Mouse (Mus musculus): ENCODE data around the gene Gm33543. TPM values are rescaled to one million over a fixed set of nuclear protein-coding genes. Genes with fewer than 3 reads are reported as not detected.

Gene Gm33543
- not detected in 2 replicates for polyA plus RNA-seq (2014; fragmentation: Nextera tagmentation; extraction: Ambion mirVana)

- 88% methylated on average over 9 of the region's 9 CpGs for WGBS
Measured at GRCm38 (mm10) chr10:95842789-95843637, at the start of gene Gm33543. Gene Gm33543, minus strand, starts transcription at chr10:95842930.

DNA sequence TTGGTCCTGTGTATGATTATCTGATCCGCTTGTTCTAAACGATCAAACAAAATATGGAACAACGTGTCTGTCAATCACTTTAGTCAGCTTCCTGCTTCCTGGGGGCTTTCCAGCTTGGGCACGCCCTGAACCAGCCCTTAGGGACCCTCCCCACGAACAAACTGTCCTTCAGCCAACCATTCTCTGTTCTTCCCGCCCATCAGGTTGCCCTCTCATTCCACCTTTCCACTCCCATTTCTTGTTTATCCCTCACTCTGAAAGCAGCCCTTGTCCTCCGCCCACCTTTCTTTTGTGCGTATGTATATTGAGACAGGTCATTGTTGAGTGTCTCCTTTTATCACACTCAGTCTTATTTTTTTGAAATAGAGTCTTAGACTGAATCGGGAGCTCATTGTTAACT lies 49.4 kb upstream of the Gm33543 start:
- no peak overlapping the region for H3K4me2 ChIP-seq (ENCODE audit: low read depth, low read length, severe bottlenecking)
- H3K4me3 ChIP-seq (ENCODE audit: low read depth, low read length), result no peak overlapping the region
- no peak for DNase-seq (ENCODE audit: low spot score)
- H3K27me3 ChIP-seq (ENCODE audit: control insufficient read depth, insufficient read depth, low read length), result no peaks in the 10 kb centered on the region
- no peak for ATAC-seq (replicated peaks; ENCODE audit: low FRiP score)
- 84% methylated on average over 9 of the region's 9 CpGs for WGBS
- H3K9ac ChIP-seq (ENCODE audit: low read length), result no peak overlapping the region
- H3K36me3 ChIP-seq (ENCODE audit: control insufficient read depth, insufficient read depth, low read length), result no peaks in the 10 kb centered on the region
- H3K4me1 ChIP-seq (replicated peaks; ENCODE audit: control insufficient read depth, insufficient read depth, low read length), result no peaks in the 10 kb centered on the region
- no peak overlapping the region for H3K27ac ChIP-seq (ENCODE audit: low read depth, low read length)
- no peaks in the 10 kb centered on the region for H3K9me3 ChIP-seq (ENCODE audit: control insufficient read depth, low read length)

More at GRCm38 (mm10) chr10:95842789-95843637, at the start of gene Gm33543:
- no peaks in the 10 kb centered on the region for H3K27me3 ChIP-seq (ENCODE audit: control insufficient read depth, insufficient read depth, low read length)
- H3K4me2 ChIP-seq (ENCODE audit: low read depth, low read length, severe bottlenecking), result no peak within 1 kb of the TSS
- no peak within 1 kb of the TSS for H3K27ac ChIP-seq (ENCODE audit: low read depth, low read length)
- no peaks in the 10 kb centered on the region for H3K36me3 ChIP-seq (ENCODE audit: control insufficient read depth, insufficient read depth, low read length)
- no peaks in the 10 kb centered on the region for H3K4me1 ChIP-seq (replicated peaks; ENCODE audit: control insufficient read depth, insufficient read depth, low read length)
- no peak for ATAC-seq (replicated peaks; ENCODE audit: low FRiP score)
- H3K4me3 ChIP-seq (ENCODE audit: low read depth, low read length), result no peak within 1 kb of the TSS
- no peak within 1 kb of the TSS for H3K9ac ChIP-seq (ENCODE audit: low read length)
- no peaks in the 10 kb centered on the region for H3K9me3 ChIP-seq (ENCODE audit: control insufficient read depth, low read length)
- DNase-seq (ENCODE audit: low spot score), result no peak

GRCm38 (mm10) chr10:95891214-95891960 lies 48.7 kb upstream of the Gm33543 start:
- Histone ChIP-seq H3K9me3 (ENCODE audit: control insufficient read depth, low read length) (no peaks in the 10 kb centered on the region), H3K4me1 (replicated peaks; ENCODE audit: control insufficient read depth, insufficient read depth, low read length) (no peaks in the 10 kb centered on the region), H3K27me3 (ENCODE audit: control insufficient read depth, insufficient read depth, low read length) (no peaks in the 10 kb centered on the region), H3K27ac (ENCODE audit: low read depth, low read length) (no peak overlapping the region), H3K36me3 (ENCODE audit: control insufficient read depth, insufficient read depth, low read length) (no peaks in the 10 kb centered on the region), H3K4me2 (ENCODE audit: low read depth, low read length, severe bottlenecking) (no peak overlapping the region), H3K4me3 (ENCODE audit: low read depth, low read length) (no peak overlapping the region), H3K9ac (ENCODE audit: low read length) (no peak overlapping the region)
- 76% methylated on average over 7 of the region's 7 CpGs for WGBS
- no peak for ATAC-seq (replicated peaks; ENCODE audit: low FRiP score)
- DNase-seq (ENCODE audit: low spot score), result no peak

DNA sequence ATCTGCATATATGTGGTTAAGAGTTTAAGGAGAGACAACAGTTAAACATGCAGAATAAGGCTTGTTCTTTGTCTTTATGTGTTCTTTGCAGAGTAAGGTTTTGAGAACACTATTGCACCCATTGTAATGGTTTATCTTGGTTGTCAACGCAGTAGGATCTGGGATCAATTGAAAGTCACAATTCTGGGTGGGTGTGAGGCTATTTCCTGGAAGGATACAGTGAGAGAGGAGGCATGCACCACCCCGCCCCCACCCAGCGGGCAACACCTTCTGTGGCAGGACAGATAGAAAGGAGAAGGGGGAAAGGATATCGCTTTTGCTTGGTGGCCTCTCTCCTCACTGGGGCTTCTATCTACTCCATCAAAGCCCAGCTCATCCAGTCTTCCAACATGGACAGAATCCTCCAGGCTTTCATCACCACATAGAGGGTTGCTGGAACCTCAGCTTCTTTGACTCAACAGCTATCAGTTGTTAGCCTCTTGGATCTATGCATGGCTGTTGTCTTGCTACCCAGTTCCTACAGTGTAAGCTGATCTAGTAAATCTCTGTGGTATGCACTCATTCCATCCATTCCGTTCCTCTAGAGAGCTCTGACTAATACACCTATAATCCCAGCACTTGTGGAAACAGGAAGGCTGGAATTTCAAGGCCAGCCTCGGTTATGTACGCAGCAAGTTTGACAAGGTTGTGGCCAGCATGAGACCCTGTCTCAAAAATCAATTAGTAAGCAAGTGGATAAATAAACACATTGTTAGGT lies 41.2 kb upstream of the Gm33543 start:
- H3K9ac ChIP-seq (ENCODE audit: low read length), result no peak overlapping the region
- H3K4me3 ChIP-seq (ENCODE audit: low read depth, low read length), result no peak overlapping the region
- H3K27me3 ChIP-seq (ENCODE audit: control insufficient read depth, insufficient read depth, low read length), result no peaks in the 10 kb centered on the region
- WGBS, result 78% methylated on average over 7 of the region's 7 CpGs
- no peaks in the 10 kb centered on the region for H3K9me3 ChIP-seq (ENCODE audit: control insufficient read depth, low read length)
- no peak for ATAC-seq (replicated peaks; ENCODE audit: low FRiP score)
- H3K4me2 ChIP-seq (ENCODE audit: low read depth, low read length, severe bottlenecking), result no peak overlapping the region
- H3K4me1 ChIP-seq (replicated peaks; ENCODE audit: control insufficient read depth, insufficient read depth, low read length), result no peaks in the 10 kb centered on the region
- no peak overlapping the region for H3K27ac ChIP-seq (ENCODE audit: low read depth, low read length)
- H3K36me3 ChIP-seq (ENCODE audit: control insufficient read depth, insufficient read depth, low read length), result no peaks in the 10 kb centered on the region
- no peak for DNase-seq (ENCODE audit: low spot score)

DNA sequence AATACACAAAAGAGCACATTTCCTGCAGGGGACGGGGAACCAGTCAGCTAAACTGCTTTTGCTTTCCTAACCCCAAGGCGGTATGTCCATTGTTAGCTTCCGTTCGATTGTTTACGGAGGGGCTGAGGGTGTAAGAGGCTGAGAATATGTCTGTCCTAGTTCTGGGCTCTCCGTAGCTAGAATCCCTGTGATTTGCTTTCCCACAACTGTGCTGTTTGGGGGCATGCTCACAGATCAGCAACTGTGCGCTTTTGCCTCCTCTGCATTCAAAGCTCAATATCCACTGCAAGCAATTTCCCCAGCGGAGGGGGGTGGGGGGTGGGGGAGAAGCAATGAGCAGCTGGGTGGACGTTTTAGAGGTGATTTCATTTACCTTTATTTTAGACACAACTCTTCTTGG lies 39.3 kb upstream of the Gm33543 start:
- no peak overlapping the region for H3K9ac ChIP-seq (ENCODE audit: low read length)
- H3K27me3 ChIP-seq (ENCODE audit: control insufficient read depth, insufficient read depth, low read length), result no peaks in the 10 kb centered on the region
- no peak overlapping the region for H3K4me2 ChIP-seq (ENCODE audit: low read depth, low read length, severe bottlenecking)
- DNase-seq (ENCODE audit: low spot score), result no peak
- H3K36me3 ChIP-seq (ENCODE audit: control insufficient read depth, insufficient read depth, low read length), result no peaks in the 10 kb centered on the region
- H3K9me3 ChIP-seq (ENCODE audit: control insufficient read depth, low read length), result no peaks in the 10 kb centered on the region
- WGBS, result 66% methylated on average over 9 of the region's 9 CpGs
- H3K4me3 ChIP-seq (ENCODE audit: low read depth, low read length), result no peak overlapping the region
- H3K4me1 ChIP-seq (replicated peaks; ENCODE audit: control insufficient read depth, insufficient read depth, low read length), result no peaks in the 10 kb centered on the region
- no peak overlapping the region for H3K27ac ChIP-seq (ENCODE audit: low read depth, low read length)
- ATAC-seq (replicated peaks; ENCODE audit: low FRiP score), result no peak

GRCm38 (mm10) chr10:95879983-95880934 lies 37.5 kb upstream of the Gm33543 start:
- Histone ChIP-seq H3K36me3 (ENCODE audit: control insufficient read depth, insufficient read depth, low read length) (no peaks in the 10 kb centered on the region), H3K9me3 (ENCODE audit: control insufficient read depth, low read length) (no peaks in the 10 kb centered on the region), H3K4me2 (ENCODE audit: low read depth, low read length, severe bottlenecking) (no peak overlapping the region), H3K9ac (ENCODE audit: low read length) (no peak overlapping the region), H3K27me3 (ENCODE audit: control insufficient read depth, insufficient read depth, low read length) (no peaks in the 10 kb centered on the region), H3K27ac (ENCODE audit: low read depth, low read length) (no peak overlapping the region), H3K4me3 (ENCODE audit: low read depth, low read length) (no peak overlapping the region), H3K4me1 (replicated peaks; ENCODE audit: control insufficient read depth, insufficient read depth, low read length) (no peaks in the 10 kb centered on the region)
- ATAC-seq (replicated peaks; ENCODE audit: low FRiP score) (no peak), DNase-seq (ENCODE audit: low spot score) (no peak)
- WGBS, result 85% methylated on average over 17 of the region's 17 CpGs

DNA sequence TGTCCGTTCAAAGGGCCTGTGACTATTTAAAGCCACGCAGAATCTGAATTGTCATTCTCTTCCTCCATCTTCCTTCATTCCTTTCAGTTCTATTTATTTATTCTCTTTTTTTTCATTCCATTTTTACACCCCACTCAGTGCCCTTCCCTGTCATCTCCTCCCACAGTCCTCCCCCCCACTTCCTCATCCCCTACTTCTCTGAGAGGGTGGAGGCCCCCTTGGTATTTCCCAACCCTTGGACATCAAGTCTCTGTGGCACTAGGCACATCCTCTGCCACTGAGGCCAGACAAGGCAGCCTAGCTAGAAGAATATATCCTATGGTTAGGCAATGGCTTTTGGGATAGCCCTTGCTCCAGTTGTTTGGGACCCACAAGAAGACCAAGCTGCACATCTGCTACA lies 28.1 kb upstream of the Gm33543 start:
- DNase-seq (ENCODE audit: low spot score) (no peak), ATAC-seq (replicated peaks; ENCODE audit: low FRiP score) (no peak)
- Histone ChIP-seq H3K27ac (ENCODE audit: low read depth, low read length) (no peak overlapping the region), H3K27me3 (ENCODE audit: control insufficient read depth, insufficient read depth, low read length) (no peaks in the 10 kb centered on the region), H3K36me3 (ENCODE audit: control insufficient read depth, insufficient read depth, low read length) (no peaks in the 10 kb centered on the region), H3K9me3 (ENCODE audit: control insufficient read depth, low read length) (no peaks in the 10 kb centered on the region), H3K4me1 (replicated peaks; ENCODE audit: control insufficient read depth, insufficient read depth, low read length) (no peaks in the 10 kb centered on the region), H3K4me3 (ENCODE audit: low read depth, low read length) (no peak overlapping the region), H3K9ac (ENCODE audit: low read length) (no peak overlapping the region), H3K4me2 (ENCODE audit: low read depth, low read length, severe bottlenecking) (no peak overlapping the region)
- WGBS, result 89% methylated on average over 2 of the region's 2 CpGs

DNA sequence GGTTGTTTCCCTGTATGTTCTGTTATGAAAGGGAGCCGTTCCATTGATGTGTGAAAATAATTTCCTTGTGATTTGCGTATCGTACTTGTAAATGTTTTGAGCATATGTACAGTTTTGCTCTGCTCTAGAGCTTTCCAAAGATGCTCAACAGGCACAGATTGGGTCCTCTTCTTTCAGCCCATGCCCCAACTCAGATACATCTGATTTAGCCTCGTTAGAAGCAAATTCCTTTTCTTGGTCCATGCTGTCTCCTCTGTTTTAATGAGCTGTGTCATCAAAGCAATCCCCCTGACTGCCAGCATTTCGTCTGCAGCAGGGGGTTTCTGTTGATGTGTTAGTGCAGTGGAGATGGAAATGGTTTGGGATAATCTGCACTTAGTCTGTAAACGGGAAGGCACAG lies 25.6 kb upstream of the Gm33543 start:
- Histone ChIP-seq H3K36me3 (ENCODE audit: control insufficient read depth, insufficient read depth, low read length) (no peaks in the 10 kb centered on the region), H3K4me1 (replicated peaks; ENCODE audit: control insufficient read depth, insufficient read depth, low read length) (no peaks in the 10 kb centered on the region), H3K27me3 (ENCODE audit: control insufficient read depth, insufficient read depth, low read length) (no peaks in the 10 kb centered on the region), H3K4me3 (ENCODE audit: low read depth, low read length) (no peak overlapping the region), H3K27ac (ENCODE audit: low read depth, low read length) (no peak overlapping the region), H3K9me3 (ENCODE audit: control insufficient read depth, low read length) (no peaks in the 10 kb centered on the region), H3K9ac (ENCODE audit: low read length) (no peak overlapping the region), H3K4me2 (ENCODE audit: low read depth, low read length, severe bottlenecking) (no peak overlapping the region)
- DNase-seq (ENCODE audit: low spot score) (no peak), ATAC-seq (replicated peaks; ENCODE audit: low FRiP score) (no peak)
- WGBS, result 54% methylated on average over 6 of the region's 6 CpGs

All from forebrain, embryonic 11.5 days (tissue).